Comparison of ENCODE assay signal across 19 mouse cellular contexts in the genomic region with DNA sequence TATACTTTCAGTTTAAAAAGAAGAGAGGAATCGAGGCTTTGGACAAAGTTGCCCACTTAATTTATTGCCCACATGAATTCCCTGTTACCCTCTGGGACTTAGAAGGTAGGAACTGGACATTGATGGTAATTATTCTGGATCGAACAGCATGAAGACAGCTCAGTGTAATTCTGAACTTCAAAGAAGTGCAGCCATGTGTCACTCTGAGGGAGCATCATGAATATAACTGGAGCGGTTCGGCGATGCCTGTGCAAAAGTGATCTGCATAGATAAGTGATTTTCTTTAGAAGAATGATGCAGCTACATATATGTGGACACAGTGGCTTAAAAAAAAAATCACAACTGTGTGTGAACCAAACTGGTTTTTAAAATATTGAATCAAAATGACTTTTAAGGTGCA.
"Had no signal": no experiment of that assay in that cellular context is flagged by ENCODE, and none has a peak within 500 bp of the region (broad histone marks: within the 10 kb centered on the region; RNA-seq: fewer than 3 reads in every experiment).

No protein-coding gene starts in this region.

- H3K27ac ChIP-seq: kidney, embryonic 15.5 days; left cerebral cortex, adult 2 months; liver, embryonic 13.5 days; neural tube, embryonic 13.5 days; stomach, postnatal 0 days had no signal

- H3K9ac ChIP-seq: kidney, embryonic 15.5 days; liver, embryonic 13.5 days; neural tube, embryonic 13.5 days had no signal

- DNase-seq: kidney, adult 11 months; kidney, adult 8-10 months; kidney, postnatal 10 days; kidney, postnatal 36 days; layer of hippocampus, postnatal 36 days; liver, embryonic 13.5 days; lung, adult 2 months; lung, postnatal 14 days; lung, postnatal 4 days; right cerebral cortex, adult 18-20 months; right cerebral cortex, postnatal 25 days; spleen, adult 18-20 months; thymus, adult 2 months; thymus, postnatal 14 days had no signal

- H3K27me3 ChIP-seq: kidney, embryonic 15.5 days; liver, embryonic 13.5 days; neural tube, embryonic 13.5 days had no signal

- H3K36me3 ChIP-seq: kidney, embryonic 15.5 days; liver, embryonic 13.5 days; neural tube, embryonic 13.5 days had no signal

- H3K9me3 ChIP-seq: kidney, embryonic 15.5 days; liver, embryonic 13.5 days; neural tube, embryonic 13.5 days had no signal

- H3K4me1 ChIP-seq: kidney, embryonic 15.5 days; liver, embryonic 13.5 days had no signal

- H3K4me2 ChIP-seq: kidney, embryonic 15.5 days; liver, embryonic 13.5 days; neural tube, embryonic 13.5 days had no signal

- H3K4me3 ChIP-seq: kidney, embryonic 15.5 days; left cerebral cortex, adult 2 months; liver, embryonic 13.5 days; myocyte; neural tube, embryonic 13.5 days had no signal
